Mouse (Mus musculus) kidney, embryonic 14.5 days (tissue): ENCODE measurements around the gene Ccsap. TPM values are rescaled to one million over a fixed set of nuclear protein-coding genes. Genes with fewer than 3 reads are reported as not detected.

Source experiments
- ATAC-seq: fragments of 200-750 bp; cut with Nextera tagmentation; 2 replicates; pipeline ENCODE4 v1.8.0; 2017; ENCODE audit warnings: moderate number of reproducible peaks, mild to moderate bottlenecking, moderate TSS enrichment, moderate library complexity; ENCODE audit not compliant: low FRiP score, low TSS enrichment
- H3K27ac ChIP-seq: fragments of 300-500 bp; sonication (generic); 2 replicates; pipeline ENCODE4 v1.5.1; 2014; ENCODE audit warnings: low read depth, mild to moderate bottlenecking, low read length, moderate library complexity, mixed read lengths
- H3K27me3 ChIP-seq: fragments of 300-500 bp; sonication (generic); 2 replicates; pipeline ENCODE4 v1.6.1; 2014; ENCODE audit warnings: mild to moderate bottlenecking, low read length; ENCODE audit not compliant: control insufficient read depth, insufficient read depth
- H3K36me3 ChIP-seq: fragments of 300-500 bp; sonication (generic); 2 replicates; pipeline ENCODE4 v1.6.1; 2014; ENCODE audit warnings: low read length, mixed read lengths; ENCODE audit not compliant: control insufficient read depth, insufficient read depth
- H3K4me1 ChIP-seq: fragments of 300-500 bp; sonication (generic); 2 replicates; pipeline ENCODE4 v1.6.1; 2014; ENCODE audit warnings: low read length, mixed read lengths; ENCODE audit not compliant: control insufficient read depth, insufficient read depth
- H3K4me2 ChIP-seq: fragments of 300-500 bp; sonication (generic); replicated peaks from 2 replicates; pipeline ENCODE4 v1.6.1; 2014; ENCODE audit warnings: low read depth, mild to moderate bottlenecking, low read length
- H3K4me3 ChIP-seq: fragments of 300-500 bp; sonication (generic); 2 replicates; pipeline ENCODE4 v1.5.1; 2014; ENCODE audit warnings: mild to moderate bottlenecking, low read length
- H3K9ac ChIP-seq: fragments of 300-500 bp; sonication (generic); 2 replicates; pipeline ENCODE4 v1.6.1; 2014; ENCODE audit warnings: low read depth, mild to moderate bottlenecking, low read length, moderate library complexity
- H3K9me3 ChIP-seq: fragments of 300-500 bp; sonication (generic); 2 replicates; pipeline ENCODE4 v1.6.1; 2016; ENCODE audit warnings: low read length; ENCODE audit not compliant: control insufficient read depth
- WGBS: fragments of 180-500 bp; shearing (Covaris S2); extraction: QIAGEN DNeasy Blood & Tissue Kit; methylation state at CpG from one replicate; pipeline ENCODE4 v1.1.7; 2014; 5-methylcytosine and 5-hydroxymethylcytosine counted together
- polyA plus RNA-seq: library from polyadenylated mRNA; unstranded; fragments of >200 nt; fragmentation: Nextera tagmentation; extraction: Ambion mirVana; gene quantifications from 2 replicates; pipeline ENCODE4 v1.2.1, GENCODE M21; 2014

The Ccsap gene
- polyA plus RNA-seq, 1 experiment from 2014 or later = 4.0 TPM

- no peaks in the 10 kb centered on the region; the same call in 1 of the 2 replicates for H3K27me3 ChIP-seq
- no peak overlapping the region for H3K27ac ChIP-seq
- no peak overlapping the region for H3K4me3 ChIP-seq
- peak; percentile 49; the same call in 1 of the 2 replicates for ATAC-seq
- no peak overlapping the region for H3K4me2 ChIP-seq
- H3K9ac ChIP-seq = no peak overlapping the region
- no peaks in the 10 kb centered on the region for H3K36me3 ChIP-seq
- H3K4me1 ChIP-seq = no peaks in the 10 kb centered on the region
- 6% methylated on average over 14 of the region's 14 CpGs for WGBS
- H3K9me3 ChIP-seq = no peaks in the 10 kb centered on the region
These were observed 24.9 kb upstream of the Ccsap start for GRCm38 (mm10) chr8:123884721-123885565.

- Histone ChIP-seq H3K9me3 (no peaks in the 10 kb centered on the region), H3K36me3 (no peaks in the 10 kb centered on the region), H3K27ac (no peak overlapping the region), H3K9ac (no peak overlapping the region), H3K27me3 (no peaks in the 10 kb centered on the region; the same call in 1 of the 2 replicates), H3K4me3 (no peak overlapping the region), H3K4me1 (no peaks in the 10 kb centered on the region), H3K4me2 (no peak overlapping the region)
- ATAC-seq = no peak
- WGBS = 88% methylated on average over 4 of the region's 4 CpGs
These were observed 23.1 kb upstream of the Ccsap start for GRCm38 (mm10) chr8:123883094-123883493.

- Histone ChIP-seq H3K9ac (no peak overlapping the region), H3K4me2 (no peak overlapping the region), H3K27ac (no peak overlapping the region), H3K36me3 (no peaks in the 10 kb centered on the region), H3K4me3 (no peak overlapping the region), H3K27me3 (no peaks in the 10 kb centered on the region; the same call in 1 of the 2 replicates), H3K9me3 (no peaks in the 10 kb centered on the region), H3K4me1 (no peaks in the 10 kb centered on the region)
- WGBS = 64% methylated on average over 2 of the region's 2 CpGs
- no peak for ATAC-seq
These were observed 22.4 kb upstream of the Ccsap start for GRCm38 (mm10) chr8:123882412-123882811.

- no peaks in the 10 kb centered on the region for H3K36me3 ChIP-seq
- H3K9ac ChIP-seq = no peak overlapping the region
- ATAC-seq = no peak
- no peaks in the 10 kb centered on the region for H3K27me3 ChIP-seq
- WGBS = 28% methylated on average over 4 of the region's 4 CpGs
- no peak overlapping the region for H3K27ac ChIP-seq
- no peak overlapping the region for H3K4me3 ChIP-seq
- H3K9me3 ChIP-seq = no peaks in the 10 kb centered on the region
- no peaks in the 10 kb centered on the region for H3K4me1 ChIP-seq
- no peak overlapping the region for H3K4me2 ChIP-seq
These were observed 20.9 kb upstream of the Ccsap start for GRCm38 (mm10) chr8:123880821-123881350.

- ATAC-seq = no peak
- H3K9ac ChIP-seq = no peak overlapping the region
- 69% methylated on average over 10 of the region's 10 CpGs for WGBS
These were observed 20.3 kb upstream of the Ccsap start for GRCm38 (mm10) chr8:123880271-123880670.

GRCm38 (mm10) chr8:123877865-123878264 lies 17.9 kb upstream of the Ccsap start:
- H3K4me3 ChIP-seq = no peak overlapping the region
- no peak for ATAC-seq
- no peak overlapping the region for H3K9ac ChIP-seq
- no peak overlapping the region for H3K27ac ChIP-seq
- WGBS = 65% methylated on average over 2 of the region's 2 CpGs
- no peaks in the 10 kb centered on the region for H3K9me3 ChIP-seq
- H3K27me3 ChIP-seq = no peaks in the 10 kb centered on the region
- no peaks in the 10 kb centered on the region for H3K36me3 ChIP-seq
- H3K4me2 ChIP-seq = no peak overlapping the region
- H3K4me1 ChIP-seq = no peaks in the 10 kb centered on the region

More at GRCm38 (mm10) chr8:123880271-123880670, 20.3 kb upstream of the Ccsap start:
- Histone ChIP-seq H3K4me2 (no peak overlapping the region), H3K27ac (no peak overlapping the region), H3K27me3 (no peaks in the 10 kb centered on the region), H3K4me1 (no peaks in the 10 kb centered on the region), H3K9me3 (no peaks in the 10 kb centered on the region), H3K36me3 (no peaks in the 10 kb centered on the region), H3K4me3 (no peak overlapping the region)

- WGBS = 81% methylated on average over 11 of the region's 11 CpGs
- no peak overlapping the region for H3K4me3 ChIP-seq
- no peak overlapping the region for H3K9ac ChIP-seq
- no peaks in the 10 kb centered on the region for H3K27me3 ChIP-seq
- H3K27ac ChIP-seq = no peak overlapping the region
- no peaks in the 10 kb centered on the region for H3K4me1 ChIP-seq
- no peak overlapping the region for H3K4me2 ChIP-seq
- no peak for ATAC-seq
- H3K36me3 ChIP-seq = no peaks in the 10 kb centered on the region
- H3K9me3 ChIP-seq = no peaks in the 10 kb centered on the region
These were observed 14.3 kb upstream of the Ccsap start for GRCm38 (mm10) chr8:123874324-123874723.

- Histone ChIP-seq H3K9me3 (no peaks in the 10 kb centered on the region), H3K27me3 (no peaks in the 10 kb centered on the region), H3K4me2 (no peak overlapping the region), H3K36me3 (no peaks in the 10 kb centered on the region), H3K4me1 (no peaks in the 10 kb centered on the region), H3K4me3 (no peak overlapping the region), H3K9ac (no peak overlapping the region), H3K27ac (no peak overlapping the region)
- no peak for ATAC-seq
- 70% methylated on average over 6 of the region's 6 CpGs for WGBS
These were observed 13.4 kb upstream of the Ccsap start for GRCm38 (mm10) chr8:123873364-123873763.

- Histone ChIP-seq H3K4me1 (no peaks in the 10 kb centered on the region), H3K27me3 (no peaks in the 10 kb centered on the region), H3K27ac (no peak overlapping the region), H3K9me3 (no peaks in the 10 kb centered on the region), H3K36me3 (no peaks in the 10 kb centered on the region), H3K4me3 (no peak overlapping the region), H3K9ac (0 out of 2 replicates have a peak overlapping the region, but pooled peaks have one; percentile 23), H3K4me2 (no peak overlapping the region)
- ATAC-seq = no peak
- WGBS = 74% methylated on average over 9 of the region's 9 CpGs
These were observed 12.0 kb upstream of the Ccsap start for GRCm38 (mm10) chr8:123872048-123872447.
